Mouse (Mus musculus): ENCODE measurements around the gene Ccdc162.

- TF ChIP-seq CTCF (IDR thresholded peaks at IDR 0.05; ENCODE audit: low read depth, low read length) (no peak), TAL1 (conservative IDR thresholded peaks at IDR 0.05; ENCODE audit: low read depth, low read length) (no peak), POLR2AphosphoS5 (IDR thresholded peaks at IDR 0.05; ENCODE audit: insufficient replicate concordance, low read depth, low read length) (no peak)
These were observed 140.1 kb downstream of the Ccdc162 start for GRCm38 (mm10) chr10:41576328-41576833.
